Mouse (Mus musculus) spleen, adult 18-20 months (tissue): ENCODE measurements around the gene Eif3i.

Experiments used
- DNase-seq, 2 experiments: peaks; one replicate each; pipeline ENCODE4 v3.0.0; 2022; ENCODE audit warnings: mixed read lengths in 2 of 2

The Eif3i gene

GRCm38 (mm10) chr4:129618786-129619691, 18.6 kb upstream of the Eif3i start, which contains the start of gene Iqcc:
Iqcc (minus strand) TSS chr4:129619099.
- DNase-seq: peak; percentile 92

DNA sequence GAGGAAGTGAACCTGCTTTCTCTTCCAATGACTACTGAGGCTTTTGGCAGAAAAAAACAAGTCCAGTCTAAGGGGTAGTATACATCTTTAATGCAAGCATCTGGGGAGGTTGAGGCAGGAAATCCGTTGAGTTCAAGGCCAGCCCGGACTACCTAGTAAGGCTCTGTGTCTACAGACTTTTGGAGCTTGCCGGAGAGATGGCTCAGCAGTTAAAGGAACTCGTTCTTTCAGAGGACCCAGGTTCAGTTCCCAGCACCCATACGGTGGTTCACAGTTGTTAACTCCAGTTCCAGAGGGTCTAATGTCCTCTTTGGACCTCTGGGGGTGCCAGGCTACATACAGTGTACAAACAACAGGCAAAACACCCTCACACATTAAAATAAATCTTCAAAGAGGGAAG, 17.6 kb upstream of the Eif3i start:
- DNase-seq: no peak

- DNase-seq: no peak
Measured at GRCm38 (mm10) chr4:129617121-129617641, 16.7 kb upstream of the Eif3i start.

DNA sequence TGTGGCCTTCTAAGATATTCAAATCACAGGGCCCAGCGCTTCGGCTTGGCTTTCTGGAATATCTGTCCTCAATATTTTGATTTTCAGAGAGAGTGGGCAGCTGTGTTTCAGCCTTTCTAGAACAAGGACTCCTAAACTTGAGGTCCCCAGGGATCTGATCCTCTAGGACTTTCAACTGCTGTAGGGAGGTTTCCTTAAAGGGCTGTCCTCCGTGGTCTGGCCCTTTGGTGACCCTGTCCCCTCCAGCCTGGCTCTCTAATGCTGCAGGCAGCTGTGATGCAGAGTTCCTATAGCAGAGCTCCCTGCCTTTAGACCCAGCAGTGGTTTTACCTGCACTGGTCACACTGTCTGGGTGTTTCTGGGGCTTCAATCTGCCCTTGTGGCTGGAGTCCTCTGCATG, 16.2 kb upstream of the Eif3i start:
- no peak for DNase-seq

DNA sequence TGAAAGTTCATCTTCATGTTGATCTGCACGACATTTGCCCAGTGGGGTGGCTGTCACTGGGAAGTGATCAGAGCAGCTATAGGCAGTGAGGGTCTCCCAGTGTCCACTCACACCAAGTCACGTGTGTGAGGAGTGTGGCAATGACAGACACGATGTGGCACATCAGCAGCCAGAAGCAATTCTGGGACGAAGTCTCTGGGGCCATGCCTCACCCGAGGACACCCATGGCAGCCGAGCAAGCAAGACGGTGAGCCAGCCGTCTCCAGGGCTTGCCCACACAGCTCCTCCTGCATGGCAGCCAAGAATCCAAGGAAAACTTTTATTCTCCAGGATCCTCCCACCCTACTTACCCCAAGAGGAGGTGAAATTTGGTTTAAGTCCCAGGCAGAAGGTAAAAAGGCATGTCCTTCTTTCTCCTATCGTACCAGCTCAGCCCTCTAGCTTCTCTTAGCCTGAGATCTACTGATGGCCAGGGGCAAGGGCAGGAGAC, 15.4 kb upstream of the Eif3i start:
- no peak for DNase-seq

DNA sequence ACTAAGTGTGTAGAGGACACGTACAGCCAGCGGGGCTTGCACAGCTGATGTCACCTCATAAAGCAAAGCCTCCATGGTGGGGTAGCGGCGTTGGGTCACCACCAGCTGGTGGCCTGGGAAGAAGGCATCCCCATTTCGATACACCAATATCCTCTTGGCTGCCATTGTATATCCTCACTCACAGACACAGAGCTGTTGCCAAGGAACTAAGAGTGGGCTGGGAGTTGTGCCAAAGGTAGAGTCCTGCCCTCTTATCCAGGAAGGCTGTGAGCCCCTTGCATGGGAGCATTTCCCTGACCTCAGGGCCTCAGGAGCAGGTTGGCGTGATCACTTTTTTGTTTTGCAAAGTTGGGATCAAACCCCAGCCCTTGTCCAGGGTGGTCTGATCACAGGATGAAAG, 13.6 kb upstream of the Eif3i start, which contains the start of gene Dcdc2b:
TSS of gene Dcdc2b (minus strand) at position 165 of the 400 bp plus-strand sequence.
- DNase-seq: no peak

- no peak for DNase-seq
Measured at GRCm38 (mm10) chr4:129610472-129610871, 10.0 kb upstream of the Eif3i start.

DNA sequence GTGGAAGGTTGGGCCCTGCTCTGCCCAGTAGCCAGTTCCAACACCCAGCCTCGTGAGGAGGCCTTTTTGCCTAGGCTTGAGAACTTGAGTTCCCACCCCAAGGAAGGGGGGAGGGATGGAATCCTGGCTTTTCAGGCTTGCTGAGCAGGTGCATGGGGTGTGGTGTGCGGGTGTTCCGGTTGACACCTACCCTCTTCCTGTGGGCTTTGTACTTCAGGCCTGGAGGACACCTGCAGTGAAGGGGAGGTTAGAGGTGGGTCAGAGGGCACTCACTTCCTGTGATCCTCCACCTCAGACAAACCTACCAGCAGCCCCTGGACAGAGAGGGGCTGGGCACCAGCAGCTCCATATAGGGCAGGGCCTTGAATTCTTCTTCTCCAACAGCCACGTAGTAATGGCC, 9.6 kb upstream of the Eif3i start:
- DNase-seq: no peak

GRCm38 (mm10) chr4:129609139-129609631, 8.7 kb upstream of the Eif3i start:
- no peak for DNase-seq

- DNase-seq: peak; percentile 54 to 72
Measured at GRCm38 (mm10) chr4:129608426-129609025, 8.1 kb upstream of the Eif3i start.

GRCm38 (mm10) chr4:129588865-129589264, 11.6 kb downstream of the Eif3i start:
- no peak for DNase-seq

GRCm38 (mm10) chr4:129586943-129587342, 13.5 kb downstream of the Eif3i start:
- DNase-seq: no peak

GRCm38 (mm10) chr4:129585773-129586172, 14.7 kb downstream of the Eif3i start:
- DNase-seq: no peak

DNA sequence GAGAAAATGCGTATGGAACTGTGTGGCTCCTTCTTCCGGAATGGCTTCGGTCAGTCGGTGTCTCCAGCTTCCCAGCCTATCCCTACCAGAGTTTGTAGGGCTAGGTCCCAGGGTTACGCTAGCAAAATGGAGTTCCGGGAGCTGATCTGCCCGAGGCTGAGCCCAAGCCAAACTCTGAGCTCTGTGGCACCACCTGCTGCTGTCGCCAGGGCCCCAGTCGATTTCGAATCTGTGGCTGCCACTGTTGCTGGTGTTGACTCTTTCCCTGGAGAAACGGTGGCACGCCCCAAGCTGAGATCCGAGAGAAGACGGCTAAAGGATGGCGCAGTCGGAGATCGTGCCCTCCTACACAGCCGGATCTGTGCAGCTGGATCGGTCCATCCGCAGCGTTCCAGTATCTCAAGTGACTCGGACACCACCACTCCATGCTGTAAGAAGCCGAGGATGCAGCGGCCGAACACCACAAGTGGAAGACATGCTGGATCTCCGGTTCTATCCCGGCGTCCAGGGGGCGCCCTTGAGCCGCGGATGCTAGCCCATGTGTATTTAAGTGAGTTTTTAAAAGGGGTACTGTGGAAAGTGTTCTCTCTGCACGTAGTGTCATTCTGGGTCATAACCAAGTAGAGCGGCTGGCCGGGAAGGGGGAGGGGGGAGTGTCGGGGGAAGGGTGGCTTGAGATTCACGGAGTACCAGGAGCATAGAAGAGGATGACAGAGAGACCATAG, 15.4 kb downstream of the Eif3i start:
- DNase-seq: peak; percentile 73 to 92

- DNase-seq: peak in 1 of 2 experiments; percentile 17
Measured at GRCm38 (mm10) chr4:129584370-129584769, 16.1 kb downstream of the Eif3i start.

GRCm38 (mm10) chr4:129582251-129582650, 18.2 kb downstream of the Eif3i start:
- DNase-seq: no peak

- peak; percentile 36 to 45 for DNase-seq
Measured at GRCm38 (mm10) chr4:129580347-129580746, 20.1 kb downstream of the Eif3i start.

- DNase-seq: no peak
Measured at GRCm38 (mm10) chr4:129578466-129578865, 22.0 kb downstream of the Eif3i start, which contains the start of gene Fam167b. Fam167b (minus strand) TSS chr4:129578549.

DNA sequence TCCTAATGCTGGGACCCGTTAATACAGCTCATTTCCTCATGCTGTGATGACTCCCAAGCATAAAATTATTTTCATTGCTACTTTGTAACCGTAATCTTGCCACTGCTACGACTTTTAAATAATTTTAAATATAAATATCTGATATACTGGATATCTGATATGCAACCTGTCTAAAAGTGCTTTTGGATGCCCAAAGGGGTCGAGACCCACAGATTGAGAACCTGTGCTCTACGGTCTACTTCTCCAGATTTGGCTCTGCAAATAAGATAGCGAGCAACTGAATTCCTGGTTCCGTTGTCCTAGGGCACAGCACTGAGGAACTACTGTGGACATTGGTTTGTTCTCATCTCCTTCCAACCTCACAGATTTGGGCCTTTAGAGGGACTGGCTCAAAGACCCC, 22.8 kb downstream of the Eif3i start:
- no peak for DNase-seq

GRCm38 (mm10) chr4:129576863-129577491, 23.5 kb downstream of the Eif3i start:
- peak; percentile 67 to 75 for DNase-seq

DNA sequence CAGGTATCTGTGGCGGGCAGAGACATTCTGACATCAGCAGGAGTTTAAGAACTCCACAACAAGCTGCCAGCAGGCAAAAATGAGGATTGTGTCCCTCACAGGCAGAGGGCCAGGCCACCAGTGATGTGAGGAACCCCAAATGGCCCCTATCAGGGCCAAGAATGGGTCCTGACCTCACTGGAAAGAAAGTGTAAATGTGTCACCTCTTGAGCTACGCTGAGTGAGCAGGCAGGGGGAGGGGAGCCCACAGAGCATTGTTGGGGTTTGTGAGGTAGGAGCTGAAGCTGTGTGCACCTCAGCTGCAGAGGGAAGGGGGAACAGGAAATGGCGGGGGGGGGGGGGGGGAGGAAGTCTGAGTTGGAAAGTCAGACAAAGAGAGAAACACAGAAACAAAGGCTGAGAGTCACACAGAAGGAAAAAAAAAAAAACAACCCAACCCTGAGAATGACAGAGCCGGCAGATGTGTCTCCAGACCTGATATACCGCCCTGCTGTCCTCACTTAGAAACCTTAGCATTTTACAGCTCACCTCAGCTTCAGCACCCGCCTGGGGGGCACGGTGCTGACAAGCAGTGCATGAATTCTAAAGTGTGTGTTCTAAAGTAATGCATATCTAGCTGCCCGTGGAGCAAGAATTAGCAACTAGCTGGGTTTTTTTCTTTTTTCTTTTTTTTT, 25.1 kb downstream of the Eif3i start:
- peak; percentile 77 to 84 for DNase-seq
